Mouse (Mus musculus) layer of hippocampus, adult 9-10 months (tissue): ENCODE results near the gene Ung.

ENCODE experiments used
- DNase-seq: peaks from one replicate; pipeline ENCODE4 v3.0.0; 2022; ENCODE audit warnings: low spot score

Ung gene

GRCm38 (mm10) chr5:114170345-114170744 lies 40.2 kb downstream of the Ung start:
- no peak for DNase-seq

DNA sequence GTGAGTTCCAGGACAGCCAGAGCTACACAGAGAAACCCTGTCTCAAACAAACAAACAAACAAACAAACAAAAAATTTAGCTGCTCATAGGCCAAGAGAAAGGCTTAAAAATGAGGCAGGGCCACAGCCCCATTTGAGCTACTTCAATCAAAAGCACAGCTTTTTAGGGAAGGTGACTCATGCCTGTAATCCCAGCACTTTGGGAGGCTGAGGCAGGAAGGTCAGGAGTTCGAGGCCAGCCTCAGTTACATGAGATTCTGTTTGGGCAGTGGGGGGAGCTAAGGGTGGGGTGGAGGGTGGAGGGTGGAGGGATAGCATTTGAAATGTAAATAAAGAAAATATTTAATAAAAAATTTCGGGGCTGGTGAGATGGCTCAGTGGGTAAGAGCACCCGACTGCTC lies 42.8 kb downstream of the Ung start:
- no peak for DNase-seq

DNA sequence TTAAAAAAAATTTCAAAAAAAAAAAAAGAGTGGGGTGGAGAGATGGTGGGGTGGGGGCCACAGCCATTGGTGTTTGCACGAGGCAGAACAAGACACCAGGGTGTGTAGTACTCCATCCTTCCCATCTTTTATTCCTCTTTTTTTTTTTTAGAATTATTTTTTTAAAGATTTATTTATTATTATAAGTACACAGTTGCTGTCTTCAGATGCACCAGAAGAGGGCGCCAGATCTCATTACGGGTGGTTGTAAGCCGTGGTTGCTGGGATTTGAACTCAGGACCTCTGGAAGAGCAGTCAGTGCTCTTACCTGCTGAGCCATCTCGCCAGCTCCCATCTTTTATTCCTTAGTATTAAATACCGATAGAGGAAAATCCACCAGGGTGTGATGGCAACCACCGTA lies 43.3 kb downstream of the Ung start:
- DNase-seq: no peak

- DNase-seq: no peak
These were observed 43.8 kb downstream of the Ung start for GRCm38 (mm10) chr5:114173877-114174581.

DNA sequence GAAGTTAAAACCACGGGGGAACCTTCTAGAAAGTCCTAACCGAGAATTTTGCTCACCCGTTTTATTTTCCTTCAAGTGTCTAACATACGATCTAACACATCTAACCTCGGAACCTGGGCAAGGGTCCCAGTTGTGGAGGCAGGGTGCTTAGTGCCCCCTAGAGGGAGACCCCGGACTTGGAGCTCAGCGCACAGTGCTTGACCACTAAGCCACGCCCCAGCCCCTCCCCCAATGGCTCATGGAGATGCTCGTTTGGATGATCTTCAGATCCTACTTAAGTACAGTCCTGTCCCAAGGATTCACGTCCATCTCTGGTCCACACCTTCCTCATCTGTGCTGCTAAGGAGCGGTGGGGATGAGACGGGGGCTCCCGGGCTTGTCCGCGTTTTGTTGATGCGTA lies 44.5 kb downstream of the Ung start:
- no peak for DNase-seq

DNA sequence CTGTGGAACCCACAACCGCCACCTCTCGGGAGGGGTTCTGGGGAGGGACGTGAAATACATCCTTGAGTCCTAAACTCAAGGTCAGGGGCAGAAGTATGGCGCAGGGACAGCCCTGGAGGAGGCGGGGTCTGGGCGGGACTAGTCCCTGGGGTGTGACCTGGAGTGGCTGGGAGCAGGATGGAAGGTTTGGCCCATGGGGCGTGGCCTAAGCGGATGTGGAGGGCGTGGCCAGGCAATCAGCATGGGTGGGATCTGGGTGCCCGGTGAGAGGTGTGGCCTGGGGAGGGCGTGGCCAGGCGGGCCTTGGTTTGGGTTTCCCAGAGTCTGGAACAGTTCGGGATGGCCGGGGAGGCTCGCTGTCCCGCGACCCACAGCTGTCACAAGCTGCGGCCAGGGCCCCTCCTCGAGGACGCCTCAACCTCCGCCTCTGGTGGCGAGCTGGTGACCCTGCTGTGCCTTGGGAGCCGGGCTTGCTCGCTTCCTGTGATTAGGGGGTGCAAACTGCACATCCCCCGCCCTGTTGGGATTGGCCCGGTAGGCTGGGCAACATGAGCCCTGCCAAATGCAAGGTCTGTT lies 45.5 kb downstream of the Ung start:
- DNase-seq: no peak

GRCm38 (mm10) chr5:114176548-114177400 lies 46.6 kb downstream of the Ung start:
- DNase-seq: no peak

- DNase-seq: no peak
These were observed 48.0 kb downstream of the Ung start for GRCm38 (mm10) chr5:114177966-114178719.

DNA sequence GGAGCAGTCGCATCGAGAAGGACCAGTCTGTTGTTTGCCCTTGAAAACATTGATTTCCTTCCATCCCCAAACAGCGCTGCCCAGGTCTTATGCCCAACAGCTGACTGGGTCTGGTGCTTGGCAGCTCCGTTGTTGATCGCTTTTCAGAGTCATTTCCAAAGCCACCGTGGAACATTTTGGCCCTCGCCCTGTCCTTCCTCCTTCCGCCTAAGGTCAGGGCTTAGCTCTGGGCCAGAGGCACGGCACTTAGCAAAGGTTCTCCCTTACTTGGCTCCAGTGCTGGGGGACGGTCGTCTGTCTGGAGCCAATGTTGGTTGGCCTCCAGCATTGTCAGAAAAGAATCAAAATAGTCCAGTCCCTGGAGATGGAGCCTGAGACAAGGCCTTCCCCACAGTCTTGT lies 49.4 kb downstream of the Ung start:
- no peak for DNase-seq

GRCm38 (mm10) chr5:114183493-114183892 lies 53.3 kb downstream of the Ung start:
- DNase-seq: no peak

- DNase-seq: no peak
These were observed 56.9 kb downstream of the Ung start for GRCm38 (mm10) chr5:114187108-114187507.
